Mouse (Mus musculus): ENCODE results near the gene Tead1.

DNA sequence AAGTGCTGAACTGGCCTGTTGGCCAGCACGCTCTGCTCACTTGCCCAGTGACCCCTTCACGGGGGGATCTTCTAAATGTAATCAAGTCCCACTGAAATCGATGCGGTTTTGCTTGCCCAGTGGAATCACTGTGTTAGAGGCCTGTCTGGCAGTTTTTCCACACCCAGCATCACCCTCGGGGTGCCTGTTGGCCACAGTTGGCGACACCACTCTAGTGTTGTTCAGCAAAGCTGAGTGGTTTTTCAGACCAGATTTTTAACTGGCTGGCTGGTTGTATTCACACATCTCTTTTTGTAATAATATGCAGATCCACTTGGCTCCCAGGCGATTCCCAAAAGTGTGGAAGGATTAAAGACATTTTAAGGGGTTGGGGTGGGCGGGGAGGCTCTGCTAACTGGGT, 161.8 kb downstream of the Tead1 start:
- TF ChIP-seq POLR2A (IDR thresholded peaks at IDR 0.05; ENCODE audit: low read depth, low read length) = no peak
- no peak for TF ChIP-seq CTCF (IDR thresholded peaks at IDR 0.05; ENCODE audit: extremely low read depth, insufficient read depth, insufficient read length, insufficient replicate concordance)
